Mouse (Mus musculus): ENCODE data around the gene Slc25a47.

DNA sequence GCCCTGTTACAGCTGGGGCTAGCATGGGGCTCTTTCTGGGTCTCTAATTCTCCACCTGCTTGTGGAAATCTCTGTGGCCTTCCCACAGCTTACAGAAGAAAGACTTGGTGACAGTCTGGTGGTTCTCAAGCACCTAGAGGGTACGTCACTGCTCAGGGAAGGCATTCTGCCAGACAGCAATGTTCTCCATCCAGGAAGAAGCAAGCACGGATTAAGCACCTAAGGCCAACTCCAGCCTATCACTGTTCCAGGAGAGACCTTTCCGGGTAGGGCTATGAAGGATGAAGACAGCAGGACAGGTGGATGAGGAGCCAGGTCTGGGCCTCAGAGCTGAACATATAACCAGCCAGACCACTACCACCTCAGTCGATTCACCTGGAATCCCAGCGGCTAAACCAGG lies 1.1 kb upstream of the Slc25a47 start:
- no peak for TF ChIP-seq CTCF (IDR thresholded peaks at IDR 0.05; ENCODE audit: control insufficient read depth, insufficient read depth, insufficient read length)
- no peak for TF ChIP-seq CEBPB (IDR thresholded peaks at IDR 0.05; ENCODE audit: low read depth)
- TF ChIP-seq MAX (IDR thresholded peaks at IDR 0.05) = no peak
- TF ChIP-seq USF1 (IDR thresholded peaks at IDR 0.05; ENCODE audit: low read depth) = no peak
- TF ChIP-seq MYOD1 (IDR thresholded peaks at IDR 0.05; ENCODE audit: control insufficient read depth, insufficient read length, low read depth) = no peak
- no peak for TF ChIP-seq FOSL1 (IDR thresholded peaks at IDR 0.05; ENCODE audit: insufficient read depth, low read length, poor library complexity, severe bottlenecking)
- no peak for TF ChIP-seq MYOG (IDR thresholded peaks at IDR 0.05; ENCODE audit: control insufficient read depth, extremely low read depth, insufficient read length)

Measured in C2C12 (cell line).